Mouse (Mus musculus) spleen, adult 2 months (tissue): ENCODE results near the gene Rtp1.

Source experiments
- CTCF ChIP-seq: fragments of 200-500 bp; IDR thresholded peaks from 2 replicates; pipeline ENCODE4 v1.5.1; 2011; ENCODE audit warnings: mild to moderate bottlenecking, inconsistent platforms; ENCODE audit not compliant: insufficient read depth, insufficient read length, insufficient replicate concordance; ENCODE audit errors: extremely low read depth
- POLR2A ChIP-seq: fragments of 200-500 bp; IDR thresholded peaks from 2 replicates; pipeline ENCODE4 v1.6.1; 2011; ENCODE audit warnings: low read depth, low read length, inconsistent platforms

- TF ChIP-seq CTCF (no peak), POLR2A (no peak)
These were observed 53.3 kb downstream of the Rtp1 start for GRCm38 (mm10) chr16:23482218-23482617.
